Mouse (Mus musculus): ENCODE results near the gene Emc6.

Gene Emc6

DNA sequence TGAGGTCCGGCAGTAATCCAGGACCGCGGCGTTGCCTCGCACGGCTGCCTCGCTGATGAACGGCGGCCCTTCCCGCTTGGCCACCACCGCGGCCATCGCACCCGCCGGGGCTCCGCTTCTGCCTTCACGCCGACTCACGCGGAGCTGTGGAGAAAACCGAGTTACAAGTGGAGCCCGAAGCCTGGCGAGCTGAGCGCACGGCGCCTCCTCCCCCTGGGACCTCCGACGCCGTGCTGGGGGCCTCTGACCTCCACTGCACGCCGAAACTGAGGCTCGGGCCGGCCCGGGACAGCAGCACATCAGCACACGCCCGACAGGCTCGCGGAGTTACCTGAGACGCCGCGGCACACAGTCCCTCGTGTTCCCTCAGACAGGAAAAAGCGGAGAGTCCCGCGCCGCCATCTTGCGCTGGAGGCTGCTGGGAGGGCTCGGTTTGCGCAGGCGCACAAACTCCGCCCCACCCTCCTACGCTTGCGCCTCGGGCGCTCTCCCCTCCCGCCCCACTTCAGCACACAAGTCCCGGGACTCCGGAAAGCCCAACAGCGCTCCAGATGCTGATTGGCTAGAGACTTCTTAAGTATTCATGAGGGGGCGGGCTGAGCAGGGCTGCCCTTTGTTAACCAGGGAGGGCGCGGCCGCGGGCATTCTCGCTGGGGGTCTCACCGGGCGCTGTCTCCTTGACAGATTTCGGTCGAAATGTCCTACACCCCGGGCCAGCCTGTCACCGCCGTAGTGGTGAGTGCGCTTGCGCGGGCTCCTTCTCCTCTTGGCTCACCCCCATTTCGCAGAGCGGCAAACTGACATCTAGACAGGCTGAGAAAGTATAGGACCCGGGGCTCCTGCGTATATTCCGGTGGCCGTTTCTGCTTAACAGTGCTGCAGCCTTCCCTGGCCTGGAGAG, at the start of gene Emc6, which contains the start of gene Tax1bp3:
TSS of gene Emc6 (minus strand) at position 430 of the 901 bp plus-strand sequence.
TSS of gene Tax1bp3 (plus strand) at position 476 of the 901 bp plus-strand sequence.
- peak; percentile 98 for DNase-seq

DNA sequence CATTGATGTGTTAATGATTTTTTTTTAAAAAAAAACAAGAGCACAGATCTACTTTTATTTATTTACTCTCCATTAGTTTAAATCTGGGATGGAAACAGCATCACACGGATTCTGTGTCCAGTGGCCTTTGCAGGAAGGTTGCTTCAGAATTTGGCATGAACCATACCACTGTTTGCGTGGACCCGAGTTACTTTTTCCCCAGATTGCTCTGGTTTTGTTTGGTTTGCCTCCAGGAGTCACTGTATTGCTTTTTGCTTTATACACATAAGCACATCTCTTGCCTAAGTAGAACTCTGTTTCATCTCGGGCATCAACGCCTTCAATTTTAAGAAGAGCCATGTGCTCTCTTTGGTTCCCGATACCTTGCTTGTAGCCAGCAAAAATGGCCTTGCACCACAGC, 49.0 kb upstream of the Emc6 start:
- no peak for DNase-seq

DNA sequence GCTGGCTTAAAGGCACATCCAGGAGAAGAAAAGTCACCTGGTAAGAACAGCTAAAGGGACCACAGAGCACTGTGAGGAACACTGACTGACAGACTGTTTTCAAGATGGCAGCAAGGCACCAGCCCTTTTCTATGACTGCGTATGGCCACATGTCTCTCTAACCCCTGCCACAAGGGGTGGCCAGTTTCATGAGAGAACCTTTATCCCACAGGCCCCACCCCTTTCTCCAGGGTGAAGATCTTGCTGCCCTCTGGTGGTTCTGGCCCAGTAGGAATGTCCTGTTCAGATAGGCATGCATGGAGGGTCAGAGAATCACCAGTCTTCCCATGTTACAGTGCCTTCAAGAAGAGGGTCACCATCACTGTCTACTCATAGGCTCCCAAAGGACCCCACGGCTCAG, 47.1 kb upstream of the Emc6 start:
- DNase-seq = peak; percentile 60 to 73

DNA sequence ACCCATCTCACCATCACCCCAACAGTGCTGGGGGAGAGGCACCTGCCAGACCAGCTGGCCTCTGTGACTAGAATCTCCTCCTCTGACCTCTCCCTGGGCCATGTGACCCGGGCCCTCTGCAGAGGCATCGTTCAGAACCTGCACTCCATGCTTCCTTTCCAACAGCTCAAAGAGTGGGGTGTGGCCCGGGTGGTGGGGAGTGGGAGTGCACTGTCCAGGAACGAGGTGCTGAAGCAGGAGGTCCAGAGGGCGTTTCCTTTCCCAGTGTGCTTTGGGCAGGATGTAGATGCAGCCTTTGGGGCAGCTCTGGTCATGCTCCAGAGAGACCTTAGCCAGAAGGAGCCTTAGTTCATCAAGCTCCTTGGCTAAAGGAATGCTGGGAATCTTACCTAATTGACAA, 46.0 kb upstream of the Emc6 start:
- DNase-seq = no peak

DNA sequence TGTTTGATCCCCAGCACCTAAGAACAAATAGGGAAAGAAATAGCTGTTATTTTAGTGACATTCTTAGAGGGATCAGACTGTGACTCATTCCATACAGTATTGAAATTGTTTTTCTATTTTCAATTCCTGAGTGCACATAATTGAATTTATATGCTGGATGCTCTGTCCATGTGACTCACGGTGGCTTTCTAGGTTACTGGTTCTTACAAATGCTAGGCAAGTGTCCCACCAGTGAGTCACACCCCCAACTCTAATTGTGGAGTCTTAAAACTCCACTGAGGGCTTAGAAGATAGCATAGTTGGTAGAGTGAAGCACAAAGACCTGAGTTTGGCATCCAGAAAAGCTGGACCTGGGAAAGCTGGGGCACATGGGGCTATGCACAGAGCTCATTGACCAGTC, 43.8 kb upstream of the Emc6 start:
- DNase-seq = no peak

DNA sequence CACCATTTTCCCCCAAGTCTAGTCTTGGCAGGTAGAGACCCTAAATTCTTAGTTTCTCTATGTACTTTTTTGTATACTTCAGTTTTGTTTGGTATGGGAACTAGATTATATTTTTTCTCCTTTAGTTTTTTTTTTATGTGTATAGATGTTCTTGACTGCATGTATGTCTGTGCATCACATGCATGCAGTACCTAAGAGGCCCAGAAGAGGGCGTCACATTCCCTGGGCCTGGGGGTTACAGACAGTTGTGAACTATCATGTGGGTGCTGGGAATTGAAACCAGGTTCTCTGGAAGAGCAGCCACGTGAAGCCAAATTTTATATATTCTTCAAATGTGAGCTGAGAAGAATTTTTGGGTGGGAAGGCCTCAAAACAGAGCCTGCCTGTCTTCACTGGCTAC, 42.8 kb upstream of the Emc6 start:
- no peak for DNase-seq

DNA sequence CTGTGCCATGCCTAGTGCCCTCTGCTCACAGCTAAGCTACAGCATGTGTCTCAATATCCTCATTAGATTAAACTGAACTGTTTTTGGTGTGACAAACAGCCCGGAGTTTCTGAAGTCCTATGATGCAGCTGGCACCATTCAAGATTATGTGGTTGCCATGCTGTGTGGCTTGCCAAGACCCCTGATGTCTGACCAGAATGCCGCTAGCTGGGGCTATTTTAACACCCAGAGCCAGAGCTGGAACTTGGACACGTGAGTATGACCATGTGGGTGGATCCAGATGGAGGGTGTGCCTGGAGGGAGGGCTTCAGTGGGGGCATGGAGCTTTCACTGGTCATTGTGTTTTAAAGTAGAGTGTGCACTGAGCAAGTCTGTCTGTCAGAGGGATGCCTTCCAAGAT, 37.1 kb upstream of the Emc6 start:
- DNase-seq = no peak

DNA sequence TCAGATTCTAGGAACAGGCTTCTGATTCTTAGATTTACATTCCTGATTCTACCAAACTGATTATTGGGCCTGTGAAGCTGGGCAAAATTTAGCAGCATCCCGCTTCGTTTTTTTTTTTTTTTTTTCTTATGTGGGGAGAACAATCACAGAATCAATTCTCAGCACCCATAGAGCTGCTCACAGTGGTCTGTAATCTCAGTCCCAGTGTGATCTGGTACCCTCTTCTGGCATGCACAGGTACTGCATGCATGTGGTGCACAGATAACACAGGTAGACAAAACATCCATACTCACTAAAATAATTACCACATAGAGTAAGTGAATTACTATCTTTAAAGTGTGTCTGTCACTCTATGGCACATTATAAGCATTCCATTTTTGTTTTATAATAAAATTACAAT, 30.8 kb upstream of the Emc6 start:
- DNase-seq = peak in 1 of 2 experiments; percentile 50

DNA sequence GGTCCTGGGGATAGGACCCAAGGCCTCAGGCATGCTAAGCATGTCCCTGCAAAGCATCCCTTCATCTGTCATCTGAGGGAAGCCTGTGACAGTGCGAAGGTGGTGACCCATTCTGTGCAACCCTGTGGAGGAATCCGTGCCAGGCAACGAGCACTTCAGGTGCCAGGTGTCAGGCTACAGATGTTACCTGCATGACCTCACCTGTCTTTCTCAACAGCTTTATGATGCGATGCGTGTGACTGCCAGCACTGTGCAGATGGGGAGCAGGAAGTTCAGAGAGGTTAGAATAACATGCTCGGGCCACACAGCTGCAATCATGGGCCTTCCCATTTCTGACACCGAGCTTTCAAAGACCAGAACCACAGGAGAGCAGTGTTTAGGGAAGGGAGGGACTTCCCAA, 28.4 kb upstream of the Emc6 start:
- no peak for DNase-seq

DNA sequence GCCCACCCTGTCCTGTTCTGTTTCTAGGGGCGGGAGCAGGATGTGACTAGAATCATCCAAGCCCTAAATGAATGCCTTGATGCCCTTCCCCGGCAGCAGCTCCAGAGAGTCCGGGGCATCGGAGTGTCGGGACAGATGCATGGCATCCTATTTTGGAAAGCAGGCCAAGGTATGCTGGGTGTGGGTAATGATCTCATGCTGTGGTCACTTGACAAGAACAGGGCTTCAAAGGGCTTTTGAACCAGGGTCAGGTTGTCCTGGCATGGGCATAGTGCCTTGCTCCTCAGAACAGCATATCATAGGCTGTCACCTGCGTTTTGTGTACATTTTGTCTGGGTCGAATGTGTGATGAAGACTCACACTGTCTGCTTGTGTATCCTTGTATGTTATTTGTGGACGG, 27.1 kb upstream of the Emc6 start:
- no peak for DNase-seq

DNA sequence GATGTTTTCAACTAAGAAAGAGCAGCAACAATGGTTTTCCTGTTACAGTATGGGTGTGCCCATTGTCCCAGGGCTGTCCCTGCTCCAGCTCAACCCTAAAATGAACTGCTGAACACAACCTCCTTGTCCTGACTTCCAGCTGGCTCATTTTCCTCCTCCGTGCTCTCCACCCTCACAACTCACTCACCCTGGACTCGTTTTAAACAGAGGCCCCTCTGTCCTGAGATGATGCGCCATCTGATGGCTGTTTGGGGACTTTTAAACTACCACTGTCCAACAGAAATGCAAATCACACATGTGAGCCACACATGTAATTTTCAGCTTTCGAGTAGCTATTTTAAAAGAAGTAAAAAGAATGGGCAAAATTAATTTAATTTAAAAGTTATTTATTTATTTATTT, 24.8 kb upstream of the Emc6 start:
- no peak for DNase-seq

DNA sequence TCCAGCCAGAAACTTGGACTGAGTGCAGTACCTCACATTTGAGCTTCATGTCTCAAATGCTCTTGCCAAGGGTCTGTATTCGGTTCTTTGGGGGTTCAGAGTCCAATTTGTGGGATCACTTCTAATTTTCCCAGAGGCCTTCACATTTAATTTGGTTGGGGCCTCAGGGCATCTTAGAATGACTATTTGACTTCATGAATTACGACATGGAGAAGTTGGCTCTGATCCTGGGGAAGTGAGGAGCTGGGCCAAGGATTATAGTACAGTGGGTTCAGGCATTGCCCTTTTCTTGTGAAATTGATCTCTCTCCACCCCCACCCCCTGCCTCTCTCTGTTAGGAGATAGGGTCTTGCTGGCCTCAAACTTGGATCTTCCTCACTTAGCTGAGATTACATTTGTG, 24.2 kb upstream of the Emc6 start:
- peak; percentile 51 to 57 for DNase-seq

DNA sequence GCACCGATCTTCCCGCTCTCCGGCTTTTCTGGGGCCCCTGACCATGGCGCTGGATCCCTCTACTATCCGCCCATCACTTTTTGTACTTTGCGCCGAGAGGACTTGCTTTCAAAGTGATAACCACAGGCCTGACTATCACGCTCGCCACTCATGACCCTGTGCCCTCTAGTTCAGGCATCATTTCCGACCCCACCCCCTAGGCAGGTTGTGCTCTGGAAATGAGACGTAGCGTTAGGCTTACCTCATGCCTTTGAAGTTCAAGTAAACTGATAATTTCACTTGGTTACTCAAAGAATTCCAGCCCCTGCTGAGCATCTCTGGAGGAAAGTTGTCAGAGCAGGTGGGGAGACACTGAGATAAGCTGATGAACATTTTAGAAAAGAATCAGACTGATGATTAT, 23.0 kb upstream of the Emc6 start:
- DNase-seq = peak; percentile 53 to 58

DNA sequence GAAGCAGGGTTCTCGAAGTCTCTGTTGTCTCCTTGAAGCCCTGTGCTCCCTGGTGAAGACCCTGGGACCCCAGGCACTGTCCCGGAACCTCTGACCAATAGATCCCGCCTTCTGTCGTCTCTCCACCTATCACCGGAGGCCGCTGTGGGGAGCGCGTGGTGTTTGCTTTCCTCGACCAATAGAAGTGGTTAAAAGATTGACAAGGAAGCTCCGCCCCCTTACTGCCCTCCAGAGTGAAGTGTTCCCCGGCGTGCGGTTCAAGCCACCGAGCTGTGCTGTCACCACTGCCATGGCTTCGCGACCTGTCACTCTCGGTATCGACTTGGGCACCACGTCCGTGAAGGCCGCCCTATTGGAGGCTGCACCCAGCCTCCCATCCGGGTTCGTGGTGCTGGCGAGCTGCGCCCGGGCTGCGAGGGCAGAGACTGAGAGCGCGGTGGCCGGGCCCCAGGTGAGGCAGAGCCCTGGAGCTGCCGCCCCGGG, 22.4 kb upstream of the Emc6 start, which contains the start of gene Shpk:
TSS of gene Shpk (plus strand) at position 231 of the 483 bp plus-strand sequence.
- DNase-seq = peak; percentile 96 to 98

DNA sequence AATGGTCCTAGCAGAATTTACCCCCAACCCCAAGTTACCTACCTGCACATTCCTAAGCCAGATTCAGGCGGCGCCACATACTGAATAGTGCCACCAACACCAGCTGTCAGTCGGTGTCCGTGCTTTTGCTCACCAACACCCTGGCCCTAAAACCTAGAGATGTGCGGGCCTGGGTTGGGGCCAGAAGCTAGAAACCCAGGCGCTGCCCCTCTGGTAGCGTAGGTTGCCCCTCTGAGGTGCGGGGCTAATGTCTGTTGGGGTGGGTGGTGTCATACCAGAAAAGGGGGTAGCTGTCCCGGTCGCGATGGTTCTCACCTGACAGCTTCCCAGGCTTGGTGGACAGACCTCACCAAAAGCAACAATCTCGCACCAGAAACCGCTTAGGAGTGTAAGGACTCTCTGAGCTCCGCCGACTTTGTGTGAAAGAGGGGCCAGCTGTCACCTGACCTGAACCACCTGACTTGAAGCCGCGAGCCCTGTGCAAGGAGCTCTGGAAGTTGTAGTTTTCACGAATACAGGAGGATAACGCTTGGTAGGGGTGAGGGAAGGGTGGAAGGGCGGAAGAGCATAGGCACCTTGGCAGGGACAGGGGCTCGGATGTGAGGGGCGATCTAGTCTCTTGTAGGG, 21.9 kb upstream of the Emc6 start, which contains the start of gene Ctns:
TSS of gene Ctns (minus strand) at position 440 of the 627 bp plus-strand sequence.
- DNase-seq = peak; percentile 86 to 92

DNA sequence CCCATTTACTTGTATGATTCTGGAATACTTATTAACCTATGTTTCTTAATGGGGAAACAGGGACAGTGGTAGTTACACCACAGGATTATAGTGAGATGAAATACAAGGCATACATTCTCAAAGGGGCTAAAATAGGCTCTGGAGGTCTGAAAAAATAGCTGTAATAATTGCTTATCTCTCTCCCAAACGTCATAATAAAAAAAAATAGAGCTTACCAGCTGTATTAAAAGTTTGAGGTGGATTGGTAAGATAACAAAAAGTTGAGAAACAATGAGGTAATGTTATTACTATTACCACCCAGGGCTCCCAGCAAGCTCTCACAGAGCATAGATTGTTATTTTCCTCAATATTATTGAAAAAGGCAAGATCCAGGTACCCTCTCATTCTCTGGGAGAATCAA, 21.4 kb upstream of the Emc6 start:
- no peak for DNase-seq

DNA sequence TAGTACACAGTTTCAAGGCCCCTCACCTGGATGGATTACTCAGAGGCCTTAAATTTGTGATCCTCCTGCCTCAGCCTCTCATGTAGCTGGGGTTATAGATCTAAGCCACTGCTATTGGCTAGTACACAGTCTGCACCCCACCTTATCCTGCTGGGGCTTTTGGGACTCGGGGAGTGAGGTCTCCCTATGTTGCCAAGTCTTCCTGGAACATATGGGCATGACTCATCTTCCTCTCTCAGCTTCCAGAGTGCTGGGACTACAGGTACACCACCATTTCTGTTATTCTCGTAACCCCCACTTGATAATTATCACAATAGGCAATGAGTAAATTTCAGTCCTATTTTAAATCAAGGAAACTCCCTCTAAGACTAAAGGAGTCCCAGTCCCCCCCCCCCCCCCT, 17.6 kb upstream of the Emc6 start:
- DNase-seq = no peak

DNA sequence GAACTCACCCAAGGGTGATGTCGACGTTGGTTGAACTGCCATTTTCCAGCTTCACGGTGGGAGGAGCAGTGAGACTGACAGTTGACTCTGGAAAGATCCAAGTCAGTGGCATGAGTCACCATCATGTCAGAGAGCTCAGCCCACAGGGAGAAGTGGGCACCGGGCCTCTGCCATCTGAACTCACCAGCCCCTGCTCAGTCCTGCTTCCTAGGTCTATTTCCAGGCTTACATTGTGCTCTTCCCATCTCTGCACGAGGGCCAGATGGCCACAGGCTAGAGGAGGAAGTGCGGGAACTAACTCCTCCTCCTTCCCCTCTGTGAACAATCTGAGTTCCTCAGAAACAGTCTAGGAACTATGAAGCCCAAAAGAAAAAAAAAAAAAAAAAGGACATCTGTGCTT, 16.2 kb upstream of the Emc6 start:
- no peak for DNase-seq

DNA sequence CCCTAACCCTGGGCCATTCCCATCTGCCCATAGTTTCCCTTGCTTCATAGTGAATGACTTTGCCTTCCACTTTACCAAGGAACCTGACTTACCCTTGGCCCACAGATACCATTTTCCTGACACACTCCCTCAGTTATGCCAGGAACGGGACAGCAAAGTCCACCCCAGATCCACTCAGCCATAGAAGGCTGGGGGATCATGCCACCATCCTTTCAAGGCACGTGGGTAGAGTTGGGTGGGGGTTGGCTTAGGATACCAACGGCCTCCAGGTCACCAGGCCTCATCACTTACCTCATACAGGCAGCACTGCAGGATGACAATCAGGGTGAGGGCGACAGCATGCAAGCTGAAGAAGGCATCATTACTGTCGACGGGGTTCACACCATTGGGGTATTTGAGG, 10.4 kb upstream of the Emc6 start:
- DNase-seq = peak; percentile 62 to 66

DNA sequence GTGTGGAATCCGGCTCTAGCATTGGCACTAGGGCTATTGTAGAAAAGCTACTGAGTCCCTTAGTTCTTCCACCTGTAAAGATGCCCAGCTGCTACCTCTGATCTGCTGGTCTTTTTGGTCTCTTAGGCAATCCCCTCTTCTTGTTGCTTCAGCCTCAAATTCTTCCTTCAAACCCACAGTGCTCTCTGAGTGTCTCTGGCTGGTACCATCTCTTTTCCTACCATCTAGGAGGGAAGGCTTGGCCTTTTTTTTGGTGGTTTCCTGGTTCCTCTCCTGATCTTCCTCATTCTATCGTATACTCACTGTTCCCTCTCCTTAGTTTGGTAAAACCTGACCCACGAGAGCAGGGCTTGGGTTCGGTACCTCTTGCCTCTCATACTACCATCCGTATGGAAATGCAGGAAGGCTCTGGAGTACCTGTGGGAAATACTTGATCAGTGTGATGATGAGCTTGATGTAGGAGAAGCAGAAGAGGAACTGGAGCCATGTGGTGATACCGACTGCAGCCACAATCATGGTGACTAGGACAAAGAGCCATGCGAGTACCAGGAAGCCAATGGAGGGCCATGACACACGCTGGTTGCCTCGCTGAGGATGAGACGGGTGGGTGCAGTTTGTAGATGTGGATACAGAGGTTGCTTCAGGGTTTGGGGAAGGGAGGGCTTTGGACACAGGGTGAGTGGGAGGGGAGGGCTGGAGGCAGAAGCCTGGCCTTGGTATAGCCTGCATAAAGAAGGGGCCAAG, 9.2 kb upstream of the Emc6 start:
- DNase-seq = no peak

DNA sequence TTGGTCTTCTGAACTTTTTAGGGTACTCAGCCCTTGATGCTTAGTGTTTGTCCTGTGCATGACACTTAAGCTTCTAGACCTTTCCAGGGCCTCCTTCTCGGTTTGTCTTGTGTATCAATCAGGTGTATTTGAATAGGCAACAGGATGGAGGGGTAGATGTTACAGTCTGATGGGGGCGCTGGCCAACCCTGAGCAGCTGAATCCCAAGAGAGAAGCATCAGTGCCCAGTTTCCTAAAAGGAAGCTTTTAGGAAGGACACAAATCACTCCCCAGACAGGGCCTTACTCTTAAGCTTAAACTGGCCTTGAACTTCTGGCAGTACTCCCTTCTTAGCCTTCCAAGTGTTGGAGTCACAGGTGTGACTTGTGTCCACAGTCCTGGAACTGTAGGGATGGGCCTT, 1.1 kb upstream of the Emc6 start:
- peak; percentile 26 to 34 for DNase-seq

DNA sequence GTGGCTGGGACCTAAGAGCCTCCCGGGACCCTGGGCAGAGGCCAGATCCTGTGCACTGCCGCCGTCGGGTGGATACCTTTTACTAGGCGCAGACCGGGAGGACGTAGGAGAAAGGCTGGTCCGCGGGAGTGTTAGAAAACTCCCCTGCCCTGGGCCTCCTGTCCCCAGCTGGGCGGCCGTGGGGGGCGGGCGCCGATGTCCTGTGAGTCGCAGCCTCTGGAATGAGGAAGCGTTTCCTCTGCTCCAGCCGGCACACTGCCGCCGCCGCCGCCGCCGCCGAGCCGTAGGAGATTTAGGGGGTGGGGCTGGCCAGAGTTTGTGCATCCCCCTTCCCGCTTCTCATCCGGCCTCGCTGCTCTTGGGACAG, 655 bp upstream of the Emc6 start:
- DNase-seq = peak; percentile 86 to 90

DNA sequence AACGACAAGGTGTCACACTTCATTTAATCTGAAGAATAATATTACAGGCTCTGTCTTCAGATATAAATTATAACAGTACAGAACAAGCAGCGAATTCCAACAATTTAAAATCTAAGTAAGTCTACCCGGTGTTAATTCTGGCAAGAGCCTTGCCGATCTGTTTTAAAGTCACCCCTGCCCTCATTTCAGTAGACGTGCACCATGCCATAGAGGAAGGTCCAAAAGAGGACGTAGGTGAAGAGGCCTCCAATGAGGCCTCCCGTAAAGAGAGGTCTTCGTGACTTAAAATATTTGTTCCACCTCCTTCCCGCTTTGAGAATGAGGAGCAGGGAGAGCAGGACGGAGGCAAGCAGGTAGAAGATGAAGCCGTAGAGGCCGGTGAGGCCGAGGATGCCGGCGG, 651 bp downstream of the Emc6 start:
- no peak for DNase-seq
